Mouse (Mus musculus) heart, embryonic 13.5 days (tissue): ENCODE measurements at regions not wholly inside any gene's neighbourhood (a gene's known extent, or its start where the extent isn't known, plus 50 kb on each side); places are given as distances from the start of the nearest gene placed in this dataset.
"Not testable (repeated sequence)": the region's sequence is repeated elsewhere in the genome, so short reads cannot be mapped to it uniquely, and the experiment has no call there.

Experiments used
- ATAC-seq: fragments of 200-750 bp; cut with Nextera tagmentation; 2 replicates; pipeline ENCODE4 v1.8.0; 2017; ENCODE audit warnings: moderate TSS enrichment; ENCODE audit not compliant: insufficient number of reproducible peaks, low FRiP score, low TSS enrichment; ENCODE audit errors: extremely low read depth
- H3K27ac ChIP-seq: fragments of 300-500 bp; sonication (generic); replicated peaks from 2 replicates; pipeline ENCODE4 v1.5.1; 2015; ENCODE audit warnings: moderate library complexity, mild to moderate bottlenecking, inconsistent platforms
- H3K27me3 ChIP-seq: fragments of 300-500 bp; sonication (generic); replicated peaks from 2 replicates; pipeline ENCODE4 v1.6.1; 2015; ENCODE audit warnings: mild to moderate bottlenecking, inconsistent platforms
- H3K36me3 ChIP-seq: fragments of 300-500 bp; sonication (generic); 2 replicates; pipeline ENCODE4 v1.6.1; 2015; ENCODE audit warnings: mild to moderate bottlenecking, inconsistent platforms
- H3K4me1 ChIP-seq: fragments of 300-500 bp; sonication (generic); 2 replicates; pipeline ENCODE4 v1.6.1; 2015; ENCODE audit warnings: inconsistent platforms
- H3K4me2 ChIP-seq: fragments of 300-500 bp; sonication (generic); 2 replicates; pipeline ENCODE4 v1.6.1; 2015; ENCODE audit warnings: inconsistent platforms, mild to moderate bottlenecking, moderate library complexity
- H3K4me3 ChIP-seq: fragments of 300-500 bp; sonication (generic); 2 replicates; pipeline ENCODE4 v1.5.1; 2015; ENCODE audit warnings: moderate library complexity, mild to moderate bottlenecking, inconsistent platforms
- H3K9ac ChIP-seq: fragments of 300-500 bp; sonication (generic); 2 replicates; pipeline ENCODE4 v1.6.1; 2015; ENCODE audit warnings: inconsistent platforms, mild to moderate bottlenecking, moderate library complexity
- H3K9me3 ChIP-seq: fragments of 300-500 bp; sonication (generic); 2 replicates; pipeline ENCODE4 v1.6.1; 2016; ENCODE audit warnings: inconsistent platforms
- WGBS: fragments of 180-500 bp; shearing (Covaris S2); methylation state at CpG from one replicate; pipeline ENCODE4 v1.1.7; 2015; ENCODE audit warnings: mixed read lengths; 5-methylcytosine and 5-hydroxymethylcytosine counted together

GRCm38 (mm10) chr3:3302657-3303056, 2447.9 kb upstream of the Gm8797 start:
- H3K27ac ChIP-seq, ATAC-seq, H3K9ac ChIP-seq, H3K27me3 ChIP-seq, H3K36me3 ChIP-seq, H3K4me2 ChIP-seq, H3K4me1 ChIP-seq, H3K4me3 ChIP-seq: not testable (repeated sequence)
- H3K9me3 ChIP-seq = peaks cover 31% of the 10 kb centered on the region
- WGBS = 24% methylated on average over 6 of the region's 6 CpGs

- no peak for ATAC-seq
- no peak overlapping the region for H3K9ac ChIP-seq
- no peak overlapping the region for H3K27ac ChIP-seq
- 48% methylated on average over 14 of the region's 14 CpGs for WGBS
- 0 out of 2 replicates have a peak overlapping the region, but pooled peaks have one; percentile 3 for H3K4me2 ChIP-seq
- no peaks in the 10 kb centered on the region for H3K27me3 ChIP-seq
- H3K36me3 ChIP-seq = no peaks in the 10 kb centered on the region
- H3K9me3 ChIP-seq = peaks cover 17% of the 10 kb centered on the region
- no peak overlapping the region for H3K4me3 ChIP-seq
- H3K4me1 ChIP-seq = no peaks in the 10 kb centered on the region
These were observed 2442.1 kb upstream of the Gm8797 start for GRCm38 (mm10) chr3:3308461-3308860.

- Histone ChIP-seq H3K9ac (no peak overlapping the region), H3K27ac (no peak overlapping the region), H3K4me2 (0 out of 2 replicates have a peak overlapping the region, but pooled peaks have one; percentile 3), H3K4me3 (no peak overlapping the region), H3K36me3 (no peaks in the 10 kb centered on the region), H3K4me1 (no peaks in the 10 kb centered on the region), H3K9me3 (peaks cover 17% of the 10 kb centered on the region), H3K27me3 (no peaks in the 10 kb centered on the region)
- ATAC-seq = no peak
- 45% methylated on average over 17 of the region's 18 CpGs for WGBS
These were observed 2441.6 kb upstream of the Gm8797 start for GRCm38 (mm10) chr3:3308996-3309395.

GRCm38 (mm10) chr3:3310811-3311210, 2439.8 kb upstream of the Gm8797 start:
- Histone ChIP-seq H3K27me3 (no peaks in the 10 kb centered on the region), H3K4me3 (no peak overlapping the region), H3K4me2 (no peak overlapping the region), H3K27ac (no peak overlapping the region), H3K4me1 (no peaks in the 10 kb centered on the region), H3K36me3 (no peaks in the 10 kb centered on the region), H3K9ac (no peak overlapping the region), H3K9me3 (peaks cover 13% of the 10 kb centered on the region)
- WGBS = 22% methylated on average over 1 of the region's 1 CpGs
- ATAC-seq = no peak

GRCm38 (mm10) chr3:3349634-3350033, 2401.0 kb upstream of the Gm8797 start:
- H3K4me2 ChIP-seq = no peak overlapping the region
- WGBS = 35% methylated on average over 5 of the region's 5 CpGs
- no peaks in the 10 kb centered on the region for H3K36me3 ChIP-seq
- H3K9ac ChIP-seq = no peak overlapping the region
- H3K4me1 ChIP-seq = no peaks in the 10 kb centered on the region
- ATAC-seq = no peak
- H3K27me3 ChIP-seq = no peaks in the 10 kb centered on the region
- H3K4me3 ChIP-seq = no peak overlapping the region
- H3K27ac ChIP-seq = no peak overlapping the region
- peaks cover 21% of the 10 kb centered on the region for H3K9me3 ChIP-seq

- H3K27ac ChIP-seq, H3K9ac ChIP-seq, H3K4me2 ChIP-seq, H3K36me3 ChIP-seq, ATAC-seq, H3K9me3 ChIP-seq, H3K4me3 ChIP-seq, H3K27me3 ChIP-seq, H3K4me1 ChIP-seq: not testable (repeated sequence)
These were observed 2379.7 kb upstream of the Gm8797 start for GRCm38 (mm10) chr3:3370859-3371258.

GRCm38 (mm10) chr3:3388056-3388770, 2362.4 kb upstream of the Gm8797 start:
- WGBS = 36% methylated on average over 3 of the region's 3 CpGs
- no peak overlapping the region for H3K27ac ChIP-seq
- no peak for ATAC-seq
- no peaks in the 10 kb centered on the region for H3K27me3 ChIP-seq
- H3K9me3 ChIP-seq = no peaks in the 10 kb centered on the region
- no peaks in the 10 kb centered on the region for H3K4me1 ChIP-seq
- H3K36me3 ChIP-seq = no peaks in the 10 kb centered on the region
- no peak overlapping the region for H3K4me2 ChIP-seq
- H3K4me3 ChIP-seq = no peak overlapping the region
- H3K9ac ChIP-seq = no peak overlapping the region
